ENCODE assay signal across 18 mouse cellular contexts in genomic region chr10:130281982-130282449, GRCm38 (mm10). TPM values are rescaled to one million over a fixed set of nuclear protein-coding genes. Genes with fewer than 3 reads are reported as not detected.
DNase-seq lines count a peak whose midpoint lies in the region; ATAC-seq and TF ChIP-seq lines count a peak whose summit lies in the region.
"Had no signal": no experiment of that assay in that cellular context is flagged by ENCODE, and none has a peak within 500 bp of the region (broad histone marks: within the 10 kb centered on the region; RNA-seq: fewer than 3 reads in every experiment).

No protein-coding gene starts in this region.

- no peaks in the 10 kb centered on the region for H3K9me3 ChIP-seq in embryonic facial prominence, embryonic 11.5 days (replicated peaks; ENCODE audit: control insufficient read depth, low read length)
- H3K9me3 ChIP-seq in hindbrain, embryonic 15.5 days, result no peaks in the 10 kb centered on the region
- no peaks in the 10 kb centered on the region for H3K9me3 ChIP-seq in midbrain, postnatal 0 days (ENCODE audit: low read length)
- H3K9me3 ChIP-seq: embryonic facial prominence, embryonic 13.5 days; limb, embryonic 13.5 days; megakaryocyte, embryonic 14.5 days; stomach, embryonic 15.5 days had no signal

- H3K9ac ChIP-seq in embryonic facial prominence, embryonic 11.5 days (replicated peaks; ENCODE audit: low read length), result no peak overlapping the region
- no peak overlapping the region for H3K9ac ChIP-seq in hindbrain, embryonic 15.5 days
- no peak overlapping the region for H3K9ac ChIP-seq in midbrain, postnatal 0 days (replicated peaks; ENCODE audit: low read length, poor library complexity, severe bottlenecking)
- H3K9ac ChIP-seq: embryonic facial prominence, embryonic 13.5 days; limb, embryonic 13.5 days; stomach, embryonic 15.5 days had no signal

- DNase-seq in embryo, embryonic 10 days (ENCODE audit: low spot score), result peak; percentile 50
- no peak for DNase-seq in embryonic facial prominence, embryonic 11.5 days (ENCODE audit: low spot score)
- DNase-seq in midbrain, postnatal 0 days (ENCODE audit: low spot score), result peak; percentile 32
- no peak for DNase-seq in thymus, postnatal 14 days
- DNase-seq in spleen, postnatal 4 days (ENCODE audit: low spot score in 2 of 2), result no peak
- DNase-seq in adrenal gland, postnatal 25 days, result no peak
- DNase-seq: adrenal gland, postnatal 36 days; heart, postnatal 36 days; kidney, adult 8-10 months; lung, adult 2 months had no signal

- WGBS in embryonic facial prominence, embryonic 11.5 days, result 4% methylated on average over 1 of the region's 1 CpGs
- 21% methylated on average over 1 of the region's 1 CpGs for WGBS in hindbrain, embryonic 15.5 days
- WGBS in midbrain, postnatal 0 days, result 16% methylated on average over 1 of the region's 1 CpGs

- no peak overlapping the region for H3K27ac ChIP-seq in embryonic facial prominence, embryonic 11.5 days (replicated peaks; ENCODE audit: low read depth, low read length)
- no peak overlapping the region for H3K27ac ChIP-seq in hindbrain, embryonic 15.5 days (replicated peaks)
- H3K27ac ChIP-seq in midbrain, postnatal 0 days (ENCODE audit: low read depth, low read length), result no peak overlapping the region
- H3K27ac ChIP-seq: embryonic facial prominence, embryonic 13.5 days; limb, embryonic 13.5 days; stomach, embryonic 15.5 days had no signal

- H3K4me2 ChIP-seq in embryonic facial prominence, embryonic 11.5 days (ENCODE audit: low read depth, low read length), result no peak overlapping the region
- H3K4me2 ChIP-seq in hindbrain, embryonic 15.5 days, result no peak overlapping the region
- no peak overlapping the region for H3K4me2 ChIP-seq in midbrain, postnatal 0 days (ENCODE audit: low read depth, low read length, poor library complexity, severe bottlenecking)
- H3K4me2 ChIP-seq: embryonic facial prominence, embryonic 13.5 days; limb, embryonic 13.5 days; stomach, embryonic 15.5 days had no signal

- no peaks in the 10 kb centered on the region for H3K4me1 ChIP-seq in embryonic facial prominence, embryonic 11.5 days (ENCODE audit: control insufficient read depth, insufficient read depth, low read length)
- 0 out of 2 replicates have a peak, but pooled peaks cover 4% of the 10 kb centered on the region for H3K4me1 ChIP-seq in hindbrain, embryonic 15.5 days (replicated peaks)
- no peaks in the 10 kb centered on the region for H3K4me1 ChIP-seq in midbrain, postnatal 0 days (ENCODE audit: insufficient read depth, low read length)
- H3K4me1 ChIP-seq: embryonic facial prominence, embryonic 13.5 days; limb, embryonic 13.5 days; stomach, embryonic 15.5 days had no signal

- peak; percentile 89 for ATAC-seq in embryonic facial prominence, embryonic 11.5 days (replicated peaks; ENCODE audit: insufficient number of reproducible peaks, low FRiP score, low TSS enrichment, low read depth)
- ATAC-seq in hindbrain, embryonic 15.5 days (ENCODE audit: low FRiP score, low read depth), result peak; percentile 34; the same call in 1 of the 2 replicates
- ATAC-seq in midbrain, postnatal 0 days (ENCODE audit: low FRiP score), result no peak
- no peak for ATAC-seq in granulocyte monocyte progenitor cell, adult 5-6 weeks (replicated peaks; ENCODE audit: poor library complexity, severe bottlenecking)

- no peak for TF ChIP-seq CTCF in midbrain, postnatal 0 days (IDR thresholded peaks at IDR 0.05)

- H3K36me3 ChIP-seq in embryonic facial prominence, embryonic 11.5 days (replicated peaks; ENCODE audit: control insufficient read depth, insufficient read depth, low read depth, low read length), result no peaks in the 10 kb centered on the region
- no peaks in the 10 kb centered on the region for H3K36me3 ChIP-seq in hindbrain, embryonic 15.5 days
- H3K36me3 ChIP-seq in midbrain, postnatal 0 days (ENCODE audit: insufficient read depth, low read length), result no peaks in the 10 kb centered on the region
- H3K36me3 ChIP-seq: embryonic facial prominence, embryonic 13.5 days; limb, embryonic 13.5 days; stomach, embryonic 15.5 days had no signal

- no peaks in the 10 kb centered on the region for H3K27me3 ChIP-seq in embryonic facial prominence, embryonic 11.5 days (ENCODE audit: control insufficient read depth, insufficient read depth, low read length)
- no peaks in the 10 kb centered on the region for H3K27me3 ChIP-seq in hindbrain, embryonic 15.5 days
- H3K27me3 ChIP-seq in midbrain, postnatal 0 days (ENCODE audit: insufficient read depth, low read length), result no peaks in the 10 kb centered on the region
- H3K27me3 ChIP-seq: embryonic facial prominence, embryonic 13.5 days; limb, embryonic 13.5 days; megakaryocyte, embryonic 14.5 days; stomach, embryonic 15.5 days had no signal

- no peak overlapping the region for H3K4me3 ChIP-seq in embryonic facial prominence, embryonic 11.5 days (ENCODE audit: low read depth, low read length)
- no peak overlapping the region for H3K4me3 ChIP-seq in hindbrain, embryonic 15.5 days
- H3K4me3 ChIP-seq in midbrain, postnatal 0 days (ENCODE audit: low read depth, low read length), result no peak overlapping the region
- H3K4me3 ChIP-seq: embryonic facial prominence, embryonic 13.5 days; limb, embryonic 13.5 days; megakaryocyte, embryonic 14.5 days; stomach, embryonic 15.5 days had no signal

RNA-seq across cellular contexts. Expression of gene Neurod4, which starts 2.0 kb away (rescaled TPM):
- polyA plus RNA-seq in embryonic facial prominence, embryonic 11.5 days (2014; fragmentation: Nextera tagmentation; extraction: Ambion mirVana), result 4.8 and 5.7 TPM in 2 replicates
- polyA plus RNA-seq in hindbrain, embryonic 15.5 days (2015; fragmentation: Nextera tagmentation; extraction: Ambion mirVana), result 1.3 and 8.0 TPM in 2 replicates
- 0.47 and 0.77 TPM in 2 replicates for total RNA-seq in midbrain, postnatal 0 days (2014; rRNA removed)
- 0.12 and 0.52 TPM in 2 replicates for polyA plus RNA-seq in midbrain, postnatal 0 days (2015; fragmentation: Nextera tagmentation; extraction: Ambion mirVana)
- not detected in 2 replicates for total RNA-seq in granulocyte monocyte progenitor cell, adult 5-6 weeks (2014; fragmentation: Nextera tagmentation)
- not detected in 2 replicates for total RNA-seq in granulocyte monocyte progenitor cell, adult 5-6 weeks (2017)
- 0.36 TPM in 1 of 2 replicates, not detected in the other for total RNA-seq in adrenal gland, postnatal 25 days (2021)
- total RNA-seq: heart, adult 8-10 months; heart, postnatal 36 days; MEL had no signal
- polyA plus RNA-seq: limb, embryonic 13.5 days; lung, adult 2 months had no signal

RNA-seq across cellular contexts. Expression of gene Tespa1, which starts 40.7 kb away (rescaled TPM):
- polyA plus RNA-seq in embryonic facial prominence, embryonic 11.5 days (2014; fragmentation: Nextera tagmentation; extraction: Ambion mirVana), result 0.21 and 0.24 TPM in 2 replicates
- polyA plus RNA-seq in hindbrain, embryonic 15.5 days (2015; fragmentation: Nextera tagmentation; extraction: Ambion mirVana), result 0.09 TPM in 1 of 2 replicates, not detected in the other
- not detected in 2 replicates for total RNA-seq in midbrain, postnatal 0 days (2014; rRNA removed)
- not detected in 2 replicates for polyA plus RNA-seq in midbrain, postnatal 0 days (2015; fragmentation: Nextera tagmentation; extraction: Ambion mirVana)
- 31.3 and 54.6 TPM in 2 replicates for total RNA-seq in granulocyte monocyte progenitor cell, adult 5-6 weeks (2014; fragmentation: Nextera tagmentation)
- 32.0 and 37.3 TPM in 2 replicates for total RNA-seq in granulocyte monocyte progenitor cell, adult 5-6 weeks (2017)
- 0.46 TPM in 1 of 2 replicates, not detected in the other for total RNA-seq in adrenal gland, postnatal 25 days (2021)

Comparison
In these comparisons a context has a peak if more than half of its experiments do, and no peak if none do; other contexts are left out.
1. DNase-seq: peak in embryo, embryonic 10 days (single experiment) and midbrain, postnatal 0 days (single experiment); none in embryonic facial prominence, embryonic 11.5 days (single experiment), thymus, postnatal 14 days (single experiment), spleen, postnatal 4 days (0 of 2) and adrenal gland, postnatal 25 days (single experiment).
2. ATAC-seq: peak in embryonic facial prominence, embryonic 11.5 days (single experiment) and hindbrain, embryonic 15.5 days (single experiment); none in midbrain, postnatal 0 days (single experiment) and granulocyte monocyte progenitor cell, adult 5-6 weeks (single experiment).
3. RNA of gene Tespa1, which starts 40.7 kb away (total RNA-seq): 31.3 to 54.6 TPM in granulocyte monocyte progenitor cell, adult 5-6 weeks; 0.46 TPM in adrenal gland, postnatal 25 days and not detected in midbrain, postnatal 0 days; every median in the first group is over 10 times any median in the second.